Comparison of ENCODE assay signal across 8 mouse cellular contexts in the genomic region with DNA sequence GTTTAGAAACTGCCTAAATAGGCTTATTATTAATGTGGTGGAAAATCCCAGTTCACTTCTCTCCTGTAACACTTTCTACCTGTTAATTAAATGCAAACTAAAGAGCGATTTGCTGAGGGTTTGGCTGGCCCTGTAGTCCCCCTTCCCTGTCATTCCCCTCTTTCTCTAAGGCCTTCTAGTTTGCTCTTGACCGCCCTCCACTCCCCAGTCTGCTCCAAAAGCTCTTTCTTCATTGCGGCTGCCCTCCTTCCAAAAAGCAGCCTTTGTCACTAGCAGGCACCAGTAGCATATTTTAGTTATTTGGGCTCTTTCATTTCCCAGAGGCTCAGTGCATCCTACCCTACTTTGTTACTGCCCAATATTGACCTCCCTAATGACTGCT. TPM values are rescaled to one million over a fixed set of nuclear protein-coding genes. Genes with fewer than 3 reads are reported as not detected.
DNase-seq lines count a peak whose midpoint lies in the region; ATAC-seq and TF ChIP-seq lines count a peak whose summit lies in the region.
"Had no signal": no experiment of that assay in that cellular context is flagged by ENCODE, and none has a peak within 500 bp of the region (broad histone marks: within the 10 kb centered on the region; RNA-seq: fewer than 3 reads in every experiment).

No protein-coding gene starts in this region.

- H3K36me3 ChIP-seq in lung, embryonic 15.5 days, result no peaks in the 10 kb centered on the region
- no peaks in the 10 kb centered on the region for H3K36me3 ChIP-seq in forebrain, embryonic 16.5 days (ENCODE audit: control insufficient read depth, insufficient read depth)
- H3K36me3 ChIP-seq in limb, embryonic 10.5 days, result no peaks in the 10 kb centered on the region
- H3K36me3 ChIP-seq in small intestine, adult 2 months (ENCODE audit: control insufficient read depth, insufficient read depth, low read length), result no peaks in the 10 kb centered on the region

- H3K4me1 ChIP-seq in lung, embryonic 15.5 days, result 0 out of 2 replicates have a peak, but pooled peaks cover 4% of the 10 kb centered on the region
- no peaks in the 10 kb centered on the region for H3K4me1 ChIP-seq in lung, adult 2 months (ENCODE audit: control insufficient read depth, insufficient read depth, low read length)
- H3K4me1 ChIP-seq in forebrain, embryonic 16.5 days (replicated peaks; ENCODE audit: control insufficient read depth, insufficient read depth, low read length), result peaks cover 12% of the 10 kb centered on the region
- peaks cover 14% of the 10 kb centered on the region for H3K4me1 ChIP-seq in limb, embryonic 10.5 days
- H3K4me1 ChIP-seq in small intestine, adult 2 months (ENCODE audit: control insufficient read depth, insufficient read depth, insufficient read length, low read length), result peaks cover 4% of the 10 kb centered on the region

- no peaks in the 10 kb centered on the region for H3K27me3 ChIP-seq in lung, embryonic 15.5 days
- H3K27me3 ChIP-seq in forebrain, embryonic 16.5 days (replicated peaks; ENCODE audit: control insufficient read depth, insufficient read depth, low read length), result no peaks in the 10 kb centered on the region
- H3K27me3 ChIP-seq in limb, embryonic 10.5 days (ENCODE audit: low read depth, poor library complexity, severe bottlenecking), result 0 out of 2 replicates have a peak, but pooled peaks cover 14% of the 10 kb centered on the region
- H3K27me3 ChIP-seq in small intestine, adult 2 months (ENCODE audit: control insufficient read depth, insufficient read depth, low read length), result no peaks in the 10 kb centered on the region

- peak overlapping the region; percentile 92 for H3K4me2 ChIP-seq in lung, embryonic 15.5 days
- H3K4me2 ChIP-seq in forebrain, embryonic 16.5 days (ENCODE audit: low read length), result peak overlapping the region; percentile 97

- peak overlapping the region; percentile 67 for H3K27ac ChIP-seq in lung, embryonic 15.5 days
- H3K27ac ChIP-seq in forebrain, embryonic 16.5 days (ENCODE audit: low read length), result no peak overlapping the region
- no peak overlapping the region for H3K27ac ChIP-seq in limb, embryonic 10.5 days
- H3K27ac ChIP-seq in small intestine, adult 2 months (ENCODE audit: insufficient read depth, low read depth, low read length), result peak overlapping the region; percentile 17; the same call in 1 of the 2 replicates
- H3K27ac ChIP-seq: macrophage had no signal

- no peak for DNase-seq in lung, adult 2 months
- DNase-seq in limb, embryonic 10.5 days (ENCODE audit: low spot score), result no peak
- DNase-seq in gastrocnemius, postnatal 10 days, result no peak
- no peak for DNase-seq in layer of hippocampus, postnatal 36 days

- WGBS in lung, embryonic 15.5 days, result 40% methylated on average over 3 of the region's 3 CpGs
- 50% methylated on average over 3 of the region's 3 CpGs for WGBS in lung, adult 2 months
- 41% methylated on average over 3 of the region's 3 CpGs for WGBS in forebrain, embryonic 16.5 days
- WGBS in limb, embryonic 10.5 days, result 47% methylated on average over 3 of the region's 3 CpGs
- WGBS in small intestine, adult 2 months, result 65% methylated on average over 3 of the region's 3 CpGs

- H3K9ac ChIP-seq in lung, embryonic 15.5 days, result no peak overlapping the region
- H3K9ac ChIP-seq in forebrain, embryonic 16.5 days (replicated peaks; ENCODE audit: low read depth, low read length), result no peak overlapping the region

- no peak for TF ChIP-seq CTCF in lung, adult 2 months (IDR thresholded peaks at IDR 0.05; ENCODE audit: insufficient read depth, low read length)
- no peak for TF ChIP-seq CTCF in small intestine, adult 2 months (IDR thresholded peaks at IDR 0.05; ENCODE audit: extremely low read depth, insufficient read length, insufficient replicate concordance, low read depth, low read length)

- TF ChIP-seq POLR2A in lung, adult 2 months (IDR thresholded peaks at IDR 0.05; ENCODE audit: borderline replicate concordance, extremely low read depth, low read depth, low read length), result no peak
- TF ChIP-seq POLR2A in small intestine, adult 2 months (IDR thresholded peaks at IDR 0.05; ENCODE audit: low read depth, low read length), result no peak

- no peaks in the 10 kb centered on the region for H3K9me3 ChIP-seq in lung, embryonic 15.5 days
- H3K9me3 ChIP-seq in forebrain, embryonic 16.5 days (ENCODE audit: control insufficient read depth, low read length), result no peaks in the 10 kb centered on the region
- no peaks in the 10 kb centered on the region for H3K9me3 ChIP-seq in limb, embryonic 10.5 days (replicated peaks)

- ATAC-seq in lung, embryonic 15.5 days (ENCODE audit: borderline replicate concordance, extremely low read depth, low FRiP score, low TSS enrichment), result peak; percentile 21; the same call in 1 of the 2 replicates
- peak; percentile 28 for ATAC-seq in forebrain, embryonic 16.5 days

- H3K4me3 ChIP-seq in lung, embryonic 15.5 days, result peak overlapping the region; percentile 47; the same call in 1 of the 2 replicates
- no peak overlapping the region for H3K4me3 ChIP-seq in lung, adult 2 months (replicated peaks; ENCODE audit: extremely low read depth, low read depth, low read length)
- H3K4me3 ChIP-seq in forebrain, embryonic 16.5 days (replicated peaks; ENCODE audit: low read length), result no peak overlapping the region; the same call in 1 of the 2 replicates
- peak overlapping the region; percentile 68 for H3K4me3 ChIP-seq in limb, embryonic 10.5 days
- no peak overlapping the region for H3K4me3 ChIP-seq in small intestine, adult 2 months (ENCODE audit: low read depth, low read length)

RNA-seq across cellular contexts. Expression of gene Pdk4, which starts 0.7 kb away (rescaled TPM):
- 2.6 and 4.6 TPM in 2 replicates for polyA plus RNA-seq in lung, embryonic 15.5 days (2015; fragmentation: Nextera tagmentation; extraction: Ambion mirVana)
- polyA plus RNA-seq in lung, adult 2 months (2012; rRNA removed), result 18.0 and 36.6 TPM in 2 replicates
- 1.6 and 2.2 TPM in 2 replicates for polyA plus RNA-seq in forebrain, embryonic 16.5 days (2015; fragmentation: Nextera tagmentation; extraction: Ambion mirVana)
- 0.62 and 1.0 TPM in 2 replicates for polyA plus RNA-seq in limb, embryonic 10.5 days (2016; fragmentation: Nextera tagmentation; extraction: Ambion mirVana)
- 4.3 and 7.2 TPM in 2 replicates for polyA plus RNA-seq in small intestine, adult 2 months (2012; rRNA removed)
- total RNA-seq in gastrocnemius, postnatal 10 days (2021), result 100 to 1,000 TPM; 273 to 374 TPM
- total RNA-seq in layer of hippocampus, postnatal 36 days (2021), result 10 to 100 TPM; 11.3 to 14.5 TPM
- polyA plus RNA-seq: macrophage had no signal

Comparison
In these comparisons a context has a peak if more than half of its experiments do, and no peak if none do; other contexts are left out.
1. H3K4me3 ChIP-seq: peak in lung, embryonic 15.5 days (single experiment) and limb, embryonic 10.5 days (single experiment); none in lung, adult 2 months (single experiment), forebrain, embryonic 16.5 days (single experiment) and small intestine, adult 2 months (single experiment).
2. H3K27ac ChIP-seq: peak in lung, embryonic 15.5 days (single experiment) and small intestine, adult 2 months (single experiment); none in forebrain, embryonic 16.5 days (single experiment) and limb, embryonic 10.5 days (single experiment).